Mouse (Mus musculus): Measurements from ENCODE around the gene Rassf3.

GRCm38 (mm10) chr10:121374013-121374412 lies 102.1 kb downstream of the Rassf3 start:
- TF ChIP-seq CTCF (IDR thresholded peaks at IDR 0.05; ENCODE audit: borderline replicate concordance, control insufficient read depth, extremely low read depth, insufficient read depth, low read length, poor library complexity) (no peak), POLR2A (IDR thresholded peaks at IDR 0.05; ENCODE audit: control insufficient read depth, extremely low read depth, insufficient read depth, low read length, poor library complexity) (no peak)

Data from thymus, adult 2 months (tissue).